Mouse (Mus musculus) frontal cortex, adult 2 months (tissue): ENCODE data around the gene Adgrf5. TPM values are rescaled to one million over a fixed set of nuclear protein-coding genes. Genes with fewer than 3 reads are reported as not detected.

Experiments
- polyA plus RNA-seq: library from polyadenylated mRNA; depleted of rRNA; stranded (reverse); fragments of >200 nt; gene quantifications from 2 replicates; pipeline ENCODE4 v1.2.3, GENCODE M21; 2012; rRNA removed

The Adgrf5 gene
- polyA plus RNA-seq, 1 experiment: 22.0 TPM

Other genes starting within 250 kb of the Adgrf5 start
- gene Adgrf1, start 90.1 kb upstream of the Adgrf5 start, polyA plus RNA-seq: 0.02 and 0.06 TPM in 2 replicates
- gene Mep1a, start 142.4 kb downstream of the Adgrf5 start, polyA plus RNA-seq: 0.06 and 0.08 TPM in 2 replicates
- gene Ankrd66, start 183.2 kb downstream of the Adgrf5 start, polyA plus RNA-seq: 0.38 and 0.48 TPM in 2 replicates
- 143 and 150 TPM in 2 replicates for gene Pla2g7, start 207.6 kb downstream of the Adgrf5 start, polyA plus RNA-seq